Mouse (Mus musculus) forebrain, embryonic 14.5 days (tissue): ENCODE measurements around the gene Itpk1. TPM values are rescaled to one million over a fixed set of nuclear protein-coding genes. Genes with fewer than 3 reads are reported as not detected.
A peak's percentile ranks its signal among the peaks of the same experiment; 100 is the strongest.

Source experiments
- ATAC-seq: fragments of 200-750 bp; cut with Nextera tagmentation; 2 replicates; pipeline ENCODE4 v1.8.0; 2017; ENCODE audit warnings: mild to moderate bottlenecking, moderate library complexity
- DNase-seq: peaks from one replicate; pipeline ENCODE4 v3.0.0-alpha.2; 2015; ENCODE audit warnings: low spot score
- H3K27ac ChIP-seq: fragments of 300-500 bp; sonication (generic); 2 replicates; pipeline ENCODE4 v1.5.1; 2014; ENCODE audit warnings: low read depth, mild to moderate bottlenecking, control low read depth, low read length, moderate library complexity
- H3K27me3 ChIP-seq: fragments of 300-500 bp; sonication (generic); replicated peaks from 2 replicates; pipeline ENCODE4 v1.6.1; 2014; ENCODE audit warnings: low read length, control low read depth, mixed read lengths; ENCODE audit not compliant: control insufficient read depth, insufficient read depth
- H3K36me3 ChIP-seq: fragments of 300-500 bp; sonication (generic); 2 replicates; pipeline ENCODE4 v1.6.1; 2014; ENCODE audit warnings: low read length, control low read depth; ENCODE audit not compliant: control insufficient read depth, insufficient read depth
- H3K4me1 ChIP-seq: fragments of 300-500 bp; sonication (generic); 2 replicates; pipeline ENCODE4 v1.6.1; 2014; ENCODE audit warnings: antibody characterized with exemption, low read length, control low read depth; ENCODE audit not compliant: control insufficient read depth, insufficient read depth
- H3K4me2 ChIP-seq: fragments of 300-500 bp; sonication (generic); 2 replicates; pipeline ENCODE4 v1.6.1; 2014; ENCODE audit warnings: mild to moderate bottlenecking, control low read depth, low read length
- H3K4me3 ChIP-seq: fragments of 300-500 bp; sonication (generic); 2 replicates; pipeline ENCODE4 v1.5.1; 2014; ENCODE audit warnings: low read depth, low read length, control low read depth
- H3K9ac ChIP-seq: fragments of 300-500 bp; sonication (generic); 2 replicates; pipeline ENCODE4 v1.6.1; 2014; ENCODE audit warnings: mild to moderate bottlenecking, low read length, control low read depth, moderate library complexity
- H3K9me3 ChIP-seq: fragments of 300-500 bp; sonication (generic); replicated peaks from 2 replicates; pipeline ENCODE4 v1.6.1; 2016; ENCODE audit warnings: low read length, control low read depth, mixed read lengths; ENCODE audit not compliant: control insufficient read depth
- WGBS: fragments of 180-500 bp; shearing (Covaris S2); extraction: QIAGEN DNeasy Blood & Tissue Kit; methylation state at CpG from one replicate; pipeline ENCODE4 v1.1.7; 2014; 5-methylcytosine and 5-hydroxymethylcytosine counted together
- polyA plus RNA-seq: library from polyadenylated mRNA; unstranded; fragments of >200 nt; fragmentation: Nextera tagmentation; extraction: Ambion mirVana; gene quantifications from 2 replicates; pipeline ENCODE4 v1.2.1, GENCODE M21; 2014

The Itpk1 gene
- polyA plus RNA-seq, 1 experiment from 2014 or later, result 47.1 TPM

DNA sequence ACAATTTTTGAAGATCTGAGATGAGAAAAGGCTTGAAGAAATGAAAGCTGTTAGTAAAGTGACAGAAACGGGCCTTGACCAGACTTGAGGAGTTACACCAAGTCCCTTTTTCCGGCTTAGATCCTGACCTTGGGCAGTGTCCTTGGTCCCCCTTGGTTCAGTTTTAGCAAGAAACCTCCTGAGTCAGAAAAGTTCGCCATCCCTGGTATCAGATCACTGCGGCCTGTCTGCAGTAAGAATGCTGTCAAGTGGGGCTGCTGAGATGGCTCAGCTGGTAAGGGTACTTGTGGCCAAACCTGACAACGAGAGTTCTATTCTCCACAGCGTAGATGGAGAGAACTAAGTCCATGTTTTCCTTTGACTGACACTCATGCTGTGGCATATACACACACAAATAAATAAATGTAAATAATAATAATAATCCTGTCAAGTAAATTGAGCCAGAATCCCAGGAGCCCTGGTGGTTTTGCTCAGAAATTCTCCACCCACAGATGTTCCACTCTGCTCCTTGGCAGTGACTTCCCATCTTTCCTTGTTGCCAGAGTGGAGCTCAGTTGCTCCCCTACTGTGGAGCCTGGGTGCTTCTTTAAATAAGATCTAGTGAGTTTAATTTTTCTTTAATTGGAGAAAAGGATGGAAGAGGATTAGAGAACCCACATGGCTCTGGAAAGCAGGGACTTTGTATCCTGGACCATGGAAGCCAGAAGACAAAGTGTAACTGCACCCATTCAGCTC lies 1.3 kb upstream of the Itpk1 start:
- Histone ChIP-seq H3K27me3 (no peaks in the 10 kb centered on the region), H3K4me1 (peaks cover 23% of the 10 kb centered on the region; the same call in 1 of the 2 replicates), H3K9me3 (no peaks in the 10 kb centered on the region), H3K27ac (0 out of 2 replicates have a peak overlapping the region, but pooled peaks have one; percentile 80), H3K4me2 (peak overlapping the region; percentile 79), H3K36me3 (no peaks in the 10 kb centered on the region), H3K4me3 (0 out of 2 replicates have a peak overlapping the region, but pooled peaks have one; percentile 70), H3K9ac (peak overlapping the region; percentile 79)
- DNase-seq, result no peak
- ATAC-seq, result no peak
- WGBS, result 72% methylated on average over 6 of the region's 6 CpGs

- Histone ChIP-seq H3K27me3 (no peaks in the 10 kb centered on the region), H3K9ac (peak overlapping the region; percentile 79), H3K36me3 (no peaks in the 10 kb centered on the region), H3K4me2 (peak overlapping the region; percentile 79), H3K4me3 (peak overlapping the region; percentile 70), H3K27ac (peak overlapping the region; percentile 80), H3K4me1 (peaks cover 26% of the 10 kb centered on the region), H3K9me3 (no peaks in the 10 kb centered on the region)
- ATAC-seq (peak; percentile 72), DNase-seq (peak; percentile 90)
- WGBS, result 2% methylated on average over 45 of the region's 45 CpGs
These were observed 614 bp upstream of the Itpk1 start for GRCm38 (mm10) chr12:102705216-102705871.

- H3K9me3 ChIP-seq, result no peaks in the 10 kb centered on the region
- ATAC-seq (peak; percentile 13), DNase-seq (peak; percentile 49)
- H3K4me2 ChIP-seq, result peak overlapping the region; percentile 79
- peak overlapping the region; percentile 70 for H3K4me3 ChIP-seq
- 4% methylated on average over 17 of the region's 17 CpGs for WGBS
- peak overlapping the region; percentile 80 for H3K27ac ChIP-seq
- H3K4me1 ChIP-seq, result peaks cover 39% of the 10 kb centered on the region
- H3K27me3 ChIP-seq, result no peaks in the 10 kb centered on the region
- no peaks in the 10 kb centered on the region for H3K36me3 ChIP-seq
- H3K9ac ChIP-seq, result peak overlapping the region; percentile 79
These were observed 765 bp downstream of the Itpk1 start for GRCm38 (mm10) chr12:102703921-102704408.

GRCm38 (mm10) chr12:102703441-102703840 lies 1.3 kb downstream of the Itpk1 start:
- Histone ChIP-seq H3K4me1 (peaks cover 44% of the 10 kb centered on the region), H3K27ac (peak overlapping the region; percentile 56; the same call in 1 of the 2 replicates), H3K27me3 (no peaks in the 10 kb centered on the region), H3K36me3 (no peaks in the 10 kb centered on the region), H3K4me2 (peak overlapping the region; percentile 79), H3K9ac (peak overlapping the region; percentile 79), H3K4me3 (peak overlapping the region; percentile 70), H3K9me3 (no peaks in the 10 kb centered on the region)
- DNase-seq (no peak), ATAC-seq (no peak)
- 21% methylated on average over 6 of the region's 6 CpGs for WGBS

DNA sequence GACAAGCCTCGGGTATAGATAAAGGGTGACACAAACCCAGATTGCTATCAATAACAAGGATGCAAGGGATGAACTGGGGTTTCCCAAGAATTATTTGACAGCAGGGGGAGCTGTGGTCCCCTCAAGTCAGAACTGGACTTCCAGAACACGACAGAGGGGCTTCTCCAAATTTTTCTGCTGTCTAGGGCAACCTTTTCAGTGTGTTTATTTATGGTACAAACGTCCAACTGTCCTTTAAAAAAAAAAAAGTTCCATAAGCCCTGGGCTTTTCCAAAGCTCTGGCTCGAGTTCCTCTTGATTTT lies 1.7 kb downstream of the Itpk1 start:
- H3K4me2 ChIP-seq, result peak overlapping the region; percentile 79
- ATAC-seq (no peak), DNase-seq (peak; percentile 65)
- 1% methylated on average over 4 of the region's 4 CpGs for WGBS
- peak overlapping the region; percentile 56; the same call in 1 of the 2 replicates for H3K27ac ChIP-seq
- H3K9me3 ChIP-seq, result no peaks in the 10 kb centered on the region
- H3K4me3 ChIP-seq, result peak overlapping the region; percentile 70
- H3K9ac ChIP-seq, result peak overlapping the region; percentile 9; the same call in 1 of the 2 replicates
- H3K4me1 ChIP-seq, result peaks cover 48% of the 10 kb centered on the region
- H3K36me3 ChIP-seq, result no peaks in the 10 kb centered on the region
- H3K27me3 ChIP-seq, result no peaks in the 10 kb centered on the region

GRCm38 (mm10) chr12:102702356-102703110 lies 2.2 kb downstream of the Itpk1 start:
- Histone ChIP-seq H3K4me1 (peaks cover 53% of the 10 kb centered on the region), H3K36me3 (no peaks in the 10 kb centered on the region), H3K27me3 (no peaks in the 10 kb centered on the region), H3K4me3 (peak overlapping the region; percentile 70), H3K9me3 (no peaks in the 10 kb centered on the region), H3K27ac (peak overlapping the region; percentile 56), H3K4me2 (peak overlapping the region; percentile 79), H3K9ac (peak overlapping the region; percentile 9; the same call in 1 of the 2 replicates)
- WGBS, result 5% methylated on average over 15 of the region's 15 CpGs
- ATAC-seq (no peak), DNase-seq (peak; percentile 94)

- Histone ChIP-seq H3K36me3 (no peaks in the 10 kb centered on the region), H3K4me2 (peak overlapping the region; percentile 79), H3K9me3 (no peaks in the 10 kb centered on the region), H3K27ac (no peak overlapping the region), H3K27me3 (no peaks in the 10 kb centered on the region), H3K4me3 (no peak overlapping the region), H3K9ac (no peak overlapping the region), H3K4me1 (peaks cover 59% of the 10 kb centered on the region)
- DNase-seq (no peak), ATAC-seq (no peak)
- WGBS, result 92% methylated on average over 5 of the region's 5 CpGs
These were observed 3.0 kb downstream of the Itpk1 start for GRCm38 (mm10) chr12:102701691-102702207.

DNA sequence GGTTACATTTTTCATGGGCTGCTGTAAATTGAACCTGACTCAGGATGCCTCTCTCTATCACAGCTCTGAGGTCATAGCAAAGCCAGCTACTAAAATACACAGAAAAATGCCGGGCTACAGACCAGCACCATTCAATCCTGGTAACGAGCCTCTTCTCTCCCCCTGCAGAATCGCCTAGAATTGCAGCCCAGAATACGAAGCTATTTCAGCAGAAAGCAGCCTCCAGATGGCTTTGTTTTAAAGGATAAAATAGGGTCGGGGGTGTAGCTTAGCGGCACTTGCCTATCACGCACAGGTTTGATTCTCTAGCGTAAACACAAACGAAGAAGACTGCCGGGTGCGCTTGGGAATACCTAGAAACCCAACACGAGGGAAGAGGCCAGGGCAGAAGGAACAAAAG lies 4.3 kb downstream of the Itpk1 start:
- no peak overlapping the region for H3K4me3 ChIP-seq
- 0 out of 2 replicates have a peak overlapping the region, but pooled peaks have one; percentile 9 for H3K4me2 ChIP-seq
- H3K27me3 ChIP-seq, result no peaks in the 10 kb centered on the region
- H3K27ac ChIP-seq, result peak overlapping the region; percentile 35
- ATAC-seq (no peak), DNase-seq (no peak)
- WGBS, result 46% methylated on average over 12 of the region's 12 CpGs
- no peaks in the 10 kb centered on the region for H3K36me3 ChIP-seq
- H3K4me1 ChIP-seq, result peaks cover 51% of the 10 kb centered on the region
- 0 out of 2 replicates have a peak overlapping the region, but pooled peaks have one; percentile 29 for H3K9ac ChIP-seq
- H3K9me3 ChIP-seq, result no peaks in the 10 kb centered on the region
